Mouse (Mus musculus) liver, embryonic 11.5 days (tissue): ENCODE measurements around the gene Frmd3. TPM values are rescaled to one million over a fixed set of nuclear protein-coding genes. Genes with fewer than 3 reads are reported as not detected.
A peak's percentile ranks its signal among the peaks of the same experiment; 100 is the strongest.

Experiments used
- ATAC-seq: fragments of 200-750 bp; cut with Nextera tagmentation; replicated peaks from 2 replicates; pipeline ENCODE4 v1.8.0; 2017; ENCODE audit warnings: moderate number of reproducible peaks, mild to moderate bottlenecking, moderate TSS enrichment, moderate library complexity; ENCODE audit not compliant: low FRiP score
- DNase-seq: peaks from one replicate; pipeline ENCODE4 v3.0.0-alpha.2; 2017; ENCODE audit warnings: low spot score
- H3K27ac ChIP-seq: fragments of 300-500 bp; sonication (generic); 2 replicates; pipeline ENCODE4 v1.5.1; 2014; ENCODE audit warnings: mild to moderate bottlenecking, low read depth, low read length, control low read depth
- H3K27me3 ChIP-seq: fragments of 300-500 bp; sonication (generic); replicated peaks from 2 replicates; pipeline ENCODE4 v1.6.1; 2014; ENCODE audit warnings: low read length, mixed read lengths; ENCODE audit not compliant: control insufficient read depth, insufficient read depth
- H3K36me3 ChIP-seq: fragments of 300-500 bp; sonication (generic); 2 replicates; pipeline ENCODE4 v1.6.1; 2014; ENCODE audit warnings: mild to moderate bottlenecking, low read length, moderate library complexity, mixed read lengths; ENCODE audit not compliant: control insufficient read depth, insufficient read depth
- H3K4me1 ChIP-seq: fragments of 300-500 bp; sonication (generic); replicated peaks from 2 replicates; pipeline ENCODE4 v1.6.1; 2014; ENCODE audit warnings: low read length, mixed read lengths; ENCODE audit not compliant: control insufficient read depth, insufficient read depth
- H3K4me2 ChIP-seq: fragments of 300-500 bp; sonication (generic); 2 replicates; pipeline ENCODE4 v1.6.1; 2014; ENCODE audit warnings: mild to moderate bottlenecking, control low read depth, moderate library complexity
- H3K4me3 ChIP-seq: fragments of 300-500 bp; sonication (generic); 2 replicates; pipeline ENCODE4 v1.5.1; 2014; ENCODE audit warnings: low read depth, low read length, control low read depth
- H3K9ac ChIP-seq: fragments of 300-500 bp; sonication (generic); 2 replicates; pipeline ENCODE4 v1.6.1; 2014; ENCODE audit warnings: low read depth, low read length, control low read depth
- H3K9me3 ChIP-seq: fragments of 300-500 bp; sonication (generic); 2 replicates; pipeline ENCODE4 v1.6.1; 2016; ENCODE audit warnings: low read length, inconsistent platforms, mixed read lengths; ENCODE audit not compliant: control insufficient read depth
- WGBS: fragments of 180-500 bp; shearing (Covaris S2); extraction: QIAGEN DNeasy Blood & Tissue Kit; methylation state at CpG from one replicate; pipeline ENCODE4 v1.1.7; 2014; 5-methylcytosine and 5-hydroxymethylcytosine counted together
- polyA plus RNA-seq: library from polyadenylated mRNA; unstranded; fragments of >200 nt; fragmentation: Nextera tagmentation; extraction: Ambion mirVana; gene quantifications from 2 replicates; pipeline ENCODE4 v1.2.1, GENCODE M21; 2014

Gene Frmd3
- 0.19 and 0.21 TPM in 2 replicates for polyA plus RNA-seq

- Histone ChIP-seq H3K4me1 (no peaks in the 10 kb centered on the region), H3K4me3 (peak within 1 kb of the TSS; percentile 46), H3K27me3 (peaks cover 11% of the 10 kb centered on the region), H3K4me2 (peak within 1 kb of the TSS; percentile 71), H3K36me3 (no peaks in the 10 kb centered on the region), H3K9me3 (no peaks in the 10 kb centered on the region), H3K27ac (no peak within 1 kb of the TSS), H3K9ac (no peak within 1 kb of the TSS)
- ATAC-seq, result peak; percentile 81
- 2% methylated on average over 53 of the region's 56 CpGs for WGBS
- peak; percentile 54 for DNase-seq
These were observed at the start of gene Frmd3 for GRCm38 (mm10) chr4:74013211-74014047. TSS of gene Frmd3 (plus strand) at chr4:74013442.

- no peak overlapping the region for H3K4me2 ChIP-seq
- H3K27ac ChIP-seq, result no peak overlapping the region
- H3K9me3 ChIP-seq, result no peaks in the 10 kb centered on the region
- ATAC-seq (no peak), DNase-seq (no peak)
- no peak overlapping the region for H3K4me3 ChIP-seq
- H3K4me1 ChIP-seq, result no peaks in the 10 kb centered on the region
- H3K27me3 ChIP-seq, result no peaks in the 10 kb centered on the region
- WGBS, result 67% methylated on average over 3 of the region's 3 CpGs
- H3K36me3 ChIP-seq, result no peaks in the 10 kb centered on the region
- no peak overlapping the region for H3K9ac ChIP-seq
These were observed 32.8 kb upstream of the Frmd3 start for GRCm38 (mm10) chr4:73980454-73980853.

- H3K4me1 ChIP-seq, result no peaks in the 10 kb centered on the region
- no peaks in the 10 kb centered on the region for H3K36me3 ChIP-seq
- H3K27ac ChIP-seq, result no peak overlapping the region
- no peaks in the 10 kb centered on the region for H3K9me3 ChIP-seq
- H3K4me2 ChIP-seq, result no peak overlapping the region
- H3K27me3 ChIP-seq, result peaks cover 11% of the 10 kb centered on the region
- no peak overlapping the region for H3K4me3 ChIP-seq
- 47% methylated on average over 3 of the region's 3 CpGs for WGBS
- ATAC-seq (no peak), DNase-seq (no peak)
- H3K9ac ChIP-seq, result no peak overlapping the region
These were observed 965 bp upstream of the Frmd3 start for GRCm38 (mm10) chr4:74012277-74012676.

GRCm38 (mm10) chr4:74012700-74013099 is 542 bp upstream of the Frmd3 start:
- ATAC-seq, result no peak
- DNase-seq, result no peak
- no peak overlapping the region for H3K4me3 ChIP-seq
- peak overlapping the region; percentile 71 for H3K4me2 ChIP-seq
- H3K36me3 ChIP-seq, result no peaks in the 10 kb centered on the region
- H3K27ac ChIP-seq, result no peak overlapping the region
- no peaks in the 10 kb centered on the region for H3K4me1 ChIP-seq
- H3K9me3 ChIP-seq, result no peaks in the 10 kb centered on the region
- no peak overlapping the region for H3K9ac ChIP-seq
- peaks cover 11% of the 10 kb centered on the region for H3K27me3 ChIP-seq
- 43% methylated on average over 4 of the region's 4 CpGs for WGBS

- WGBS, result 10% methylated on average over 11 of the region's 11 CpGs
- peak; percentile 39; the same call in 1 of the 2 replicates for ATAC-seq
These were observed 832 bp downstream of the Frmd3 start for GRCm38 (mm10) chr4:74014048-74014500.

GRCm38 (mm10) chr4:74020084-74020483 is 6.8 kb downstream of the Frmd3 start:
- no peaks in the 10 kb centered on the region for H3K9me3 ChIP-seq
- no peaks in the 10 kb centered on the region for H3K27me3 ChIP-seq
- H3K9ac ChIP-seq, result no peak overlapping the region
- no peak overlapping the region for H3K27ac ChIP-seq
- no peaks in the 10 kb centered on the region for H3K36me3 ChIP-seq
- DNase-seq (no peak), ATAC-seq (no peak)
- WGBS, result 55% methylated on average over 2 of the region's 2 CpGs
- no peak overlapping the region for H3K4me3 ChIP-seq
- H3K4me1 ChIP-seq, result no peaks in the 10 kb centered on the region
- H3K4me2 ChIP-seq, result no peak overlapping the region

More at GRCm38 (mm10) chr4:74014048-74014500, 832 bp downstream of the Frmd3 start:
- H3K4me3 ChIP-seq, result peak overlapping the region; percentile 46; the same call in 1 of the 2 replicates
- peaks cover 11% of the 10 kb centered on the region for H3K27me3 ChIP-seq
- no peak overlapping the region for H3K9ac ChIP-seq
- H3K4me1 ChIP-seq, result no peaks in the 10 kb centered on the region
- H3K9me3 ChIP-seq, result no peaks in the 10 kb centered on the region
- H3K36me3 ChIP-seq, result no peaks in the 10 kb centered on the region
- peak; percentile 32 for DNase-seq
- H3K4me2 ChIP-seq, result peak overlapping the region; percentile 71
- no peak overlapping the region for H3K27ac ChIP-seq

GRCm38 (mm10) chr4:74043226-74043625 is 30.0 kb downstream of the Frmd3 start:
- H3K4me1 ChIP-seq, result no peaks in the 10 kb centered on the region
- H3K27me3 ChIP-seq, result no peaks in the 10 kb centered on the region
- H3K4me2 ChIP-seq, result no peak overlapping the region
- no peaks in the 10 kb centered on the region for H3K9me3 ChIP-seq
- no peaks in the 10 kb centered on the region for H3K36me3 ChIP-seq
- H3K4me3 ChIP-seq, result no peak overlapping the region
- no peak overlapping the region for H3K27ac ChIP-seq
- ATAC-seq, result no peak
- no peak for DNase-seq
- no peak overlapping the region for H3K9ac ChIP-seq

GRCm38 (mm10) chr4:74051692-74052091 is 38.5 kb downstream of the Frmd3 start:
- Histone ChIP-seq H3K4me1 (no peaks in the 10 kb centered on the region), H3K27ac (no peak overlapping the region), H3K9me3 (no peaks in the 10 kb centered on the region), H3K9ac (no peak overlapping the region), H3K36me3 (no peaks in the 10 kb centered on the region), H3K4me2 (no peak overlapping the region), H3K27me3 (no peaks in the 10 kb centered on the region), H3K4me3 (no peak overlapping the region)
- ATAC-seq, result no peak
- WGBS, result 61% methylated on average over 1 of the region's 1 CpGs
- DNase-seq, result no peak

GRCm38 (mm10) chr4:74076727-74077126 is 63.5 kb downstream of the Frmd3 start:
- Histone ChIP-seq H3K27me3 (no peaks in the 10 kb centered on the region), H3K4me3 (no peak overlapping the region), H3K4me1 (no peaks in the 10 kb centered on the region), H3K36me3 (no peaks in the 10 kb centered on the region), H3K9ac (no peak overlapping the region), H3K27ac (no peak overlapping the region), H3K9me3 (no peaks in the 10 kb centered on the region), H3K4me2 (no peak overlapping the region)
- ATAC-seq (no peak), DNase-seq (no peak)
- WGBS, result 25% methylated on average over 2 of the region's 2 CpGs
